Mouse (Mus musculus): ENCODE results near the gene Gm11034. TPM values are rescaled to one million over a fixed set of nuclear protein-coding genes. Genes with fewer than 3 reads are reported as not detected.

The Gm11034 gene
- not detected in 2 replicates for polyA plus RNA-seq (2012; rRNA removed)

GRCm38 (mm10) chr8:72213536-72213935, at the start of gene Gm11034:
Gene Gm11034 (minus strand): TSS chr8:72213636.

GRCm38 (mm10) chr8:72239499-72240402, 26.3 kb upstream of the Gm11034 start, which contains the start of gene Ap1m1:
Gene Ap1m1 (plus strand): TSS chr8:72240018.

GRCm38 (mm10) chr8:72219541-72220363, 6.3 kb upstream of the Gm11034 start, which contains the start of gene Fam32a:
Gene Fam32a (plus strand): TSS chr8:72219730.

DNA sequence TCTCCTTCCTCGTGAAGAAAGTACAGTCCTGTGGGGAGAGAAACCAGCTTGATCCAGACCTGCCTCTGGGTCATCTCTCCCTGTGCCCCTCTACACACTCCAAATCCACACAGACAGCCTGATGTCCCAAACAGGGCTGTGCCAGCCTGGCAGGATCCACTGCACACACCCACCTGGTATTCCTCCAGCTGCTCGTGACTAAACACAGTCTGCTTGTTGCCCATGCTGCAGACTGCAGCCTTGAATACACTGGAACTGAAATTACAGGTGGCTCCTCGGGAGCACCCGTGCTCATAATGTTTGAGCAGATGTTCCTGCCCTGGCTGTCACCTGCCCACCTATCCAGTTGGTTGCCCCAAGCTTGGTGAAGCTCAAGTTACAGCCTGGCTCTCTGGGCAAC, 685 bp downstream of the Gm11034 start, which contains the start of gene Cib3:
Gene Cib3, minus strand, starts transcription at position 87 of the 400 bp plus-strand sequence.

GRCm38 (mm10) chr8:72189417-72190214, 23.8 kb downstream of the Gm11034 start, which contains the start of gene Hsh2d:
Gene Hsh2d (plus strand): TSS chr8:72189638.

Other genes with a start within 250 kb of the Gm11034 start
- 0.06 and 0.16 TPM in 2 replicates for gene Cyp4f18, start 204.0 kb downstream of the Gm11034 start, polyA plus RNA-seq (2012; rRNA removed)
- not detected in 2 replicates for gene Olfr372, start 172.4 kb downstream of the Gm11034 start, polyA plus RNA-seq (2012; rRNA removed)
- not detected in 2 replicates for gene Olfr373, start 130.5 kb downstream of the Gm11034 start, polyA plus RNA-seq (2012; rRNA removed)
- gene Olfr374, start 106.6 kb downstream of the Gm11034 start, polyA plus RNA-seq (2012; rRNA removed) = not detected in 2 replicates
- gene Tpm4, start 78.7 kb downstream of the Gm11034 start, polyA plus RNA-seq (2012; rRNA removed) = 121 and 125 TPM in 2 replicates
- gene Rab8a, start 52.4 kb downstream of the Gm11034 start, polyA plus RNA-seq (2012; rRNA removed) = 89.8 and 93.6 TPM in 2 replicates
- 0.05 and 0.09 TPM in 2 replicates for gene Hsh2d, start 24.0 kb downstream of the Gm11034 start, polyA plus RNA-seq (2012; rRNA removed)
- not detected in 2 replicates for gene Cib3, start 799 bp downstream of the Gm11034 start, polyA plus RNA-seq (2012; rRNA removed)
- gene Fam32a, start 6.1 kb upstream of the Gm11034 start, polyA plus RNA-seq (2012; rRNA removed) = 90.0 and 91.8 TPM in 2 replicates
- gene Ap1m1, start 26.4 kb upstream of the Gm11034 start, polyA plus RNA-seq (2012; rRNA removed) = 220 and 234 TPM in 2 replicates
- gene Gm10282, start 91.6 kb upstream of the Gm11034 start, polyA plus RNA-seq (2012; rRNA removed) = 12.4 and 15.5 TPM in 2 replicates
- 7.6 and 8.7 TPM in 2 replicates for gene Klf2, start 105.4 kb upstream of the Gm11034 start, polyA plus RNA-seq (2012; rRNA removed)
- gene Eps15l1, start 207.8 kb upstream of the Gm11034 start, polyA plus RNA-seq (2012; rRNA removed) = 79.9 and 81.8 TPM in 2 replicates
- 0.36 and 0.96 TPM in 2 replicates for gene Calr3, start 230.2 kb upstream of the Gm11034 start, polyA plus RNA-seq (2012; rRNA removed)
- 16.8 and 17.8 TPM in 2 replicates for gene 1700030K09Rik, start 230.2 kb upstream of the Gm11034 start, polyA plus RNA-seq (2012; rRNA removed)

All from central nervous system, embryonic 18 days (tissue).